Mouse (Mus musculus): ENCODE measurements around the gene Nsdhl. TPM values are rescaled to one million over a fixed set of nuclear protein-coding genes. Genes with fewer than 3 reads are reported as not detected.

Nsdhl gene
- total RNA-seq, 2 experiments from 2014 or later = 4.3 to 4.6 TPM

GRCm38 (mm10) chrX:72961511-72961910, 43.2 kb downstream of the Nsdhl start:
- TF ChIP-seq CTCF (IDR thresholded peaks at IDR 0.05) = no peak
- H3K4me3 ChIP-seq = no peak overlapping the region
- intact Hi-C loops (cut with DNase I) = no loop called here
- no peak for DNase-seq
- H3K27ac ChIP-seq = no peak overlapping the region

GRCm38 (mm10) chrX:72962743-72963142, 44.4 kb downstream of the Nsdhl start:
- intact Hi-C loops (cut with DNase I) = no loop called here
- TF ChIP-seq CTCF (IDR thresholded peaks at IDR 0.05) = no peak
- H3K27ac ChIP-seq = no peak overlapping the region
- no peak for DNase-seq
- H3K4me3 ChIP-seq = no peak overlapping the region

GRCm38 (mm10) chrX:72982831-72983230, 64.5 kb downstream of the Nsdhl start:
- intact Hi-C loops (cut with DNase I) = no loop called here
- Histone ChIP-seq H3K27ac (peak overlapping the region; percentile 28), H3K4me3 (no peak overlapping the region)
- DNase-seq = no peak
- TF ChIP-seq CTCF (IDR thresholded peaks at IDR 0.05) = no peak

GRCm38 (mm10) chrX:72985607-72986006, 67.2 kb downstream of the Nsdhl start:
- no peak overlapping the region for H3K27ac ChIP-seq
- no peak for TF ChIP-seq CTCF (IDR thresholded peaks at IDR 0.05)
- DNase-seq = no peak
- intact Hi-C loops (cut with DNase I) = no loop called here
- no peak overlapping the region for H3K4me3 ChIP-seq

- Histone ChIP-seq H3K27ac (peak within 1 kb of the TSS; percentile 72), H3K4me3 (peak within 1 kb of the TSS; percentile 71)
- intact Hi-C loops (cut with DNase I) = no loop called here
- no peak for TF ChIP-seq CTCF (IDR thresholded peaks at IDR 0.05)
- peak; percentile 71 for DNase-seq
These were observed 68.6 kb downstream of the Nsdhl start, which contains the start of gene Zfp185 for GRCm38 (mm10) chrX:72986841-72987519. TSS of gene Zfp185 (plus strand) at chrX:72987339.

- H3K27ac ChIP-seq = peak overlapping the region; percentile 72
- intact Hi-C loops (cut with DNase I) = no loop called here
- H3K4me3 ChIP-seq = peak overlapping the region; percentile 71
- no peak for DNase-seq
- TF ChIP-seq CTCF (IDR thresholded peaks at IDR 0.05) = no peak
These were observed 69.2 kb downstream of the Nsdhl start for GRCm38 (mm10) chrX:72987520-72987905.

GRCm38 (mm10) chrX:72988431-72988830, 70.1 kb downstream of the Nsdhl start:
- intact Hi-C loops (cut with DNase I) = no loop called here
- no peak overlapping the region for H3K27ac ChIP-seq
- no peak for DNase-seq
- H3K4me3 ChIP-seq = peak overlapping the region; percentile 71
- no peak for TF ChIP-seq CTCF (IDR thresholded peaks at IDR 0.05)

GRCm38 (mm10) chrX:72990581-72990980, 72.2 kb downstream of the Nsdhl start:
- H3K27ac ChIP-seq = no peak overlapping the region
- intact Hi-C loops (cut with DNase I) = no loop called here
- no peak for TF ChIP-seq CTCF (IDR thresholded peaks at IDR 0.05)
- H3K4me3 ChIP-seq = no peak overlapping the region
- no peak for DNase-seq

- TF ChIP-seq CTCF (IDR thresholded peaks at IDR 0.05) = peak; percentile 61
- no peak overlapping the region for H3K4me3 ChIP-seq
- no peak overlapping the region for H3K27ac ChIP-seq
- no peak for DNase-seq
- intact Hi-C loops (cut with DNase I) = no loop called here
These were observed 74.0 kb downstream of the Nsdhl start for GRCm38 (mm10) chrX:72992291-72992919.

GRCm38 (mm10) chrX:72995542-72995941, 77.2 kb downstream of the Nsdhl start:
- H3K4me3 ChIP-seq = no peak overlapping the region
- DNase-seq = no peak
- no peak overlapping the region for H3K27ac ChIP-seq
- no peak for TF ChIP-seq CTCF (IDR thresholded peaks at IDR 0.05)
- intact Hi-C loops (cut with DNase I) = no loop called here

- no peak for TF ChIP-seq CTCF (IDR thresholded peaks at IDR 0.05)
- no peak for DNase-seq
- intact Hi-C loops (cut with DNase I) = no loop called here
- no peak overlapping the region for H3K27ac ChIP-seq
- no peak overlapping the region for H3K4me3 ChIP-seq
These were observed 84.8 kb downstream of the Nsdhl start for GRCm38 (mm10) chrX:73003110-73003509.

- DNase-seq = no peak
- H3K27ac ChIP-seq = no peak overlapping the region
- H3K4me3 ChIP-seq = no peak overlapping the region
- intact Hi-C loops (cut with DNase I) = no loop called here
- no peak for TF ChIP-seq CTCF (IDR thresholded peaks at IDR 0.05)
These were observed 87.3 kb downstream of the Nsdhl start for GRCm38 (mm10) chrX:73005678-73006077.

- Histone ChIP-seq H3K27ac (peak overlapping the region; percentile 91), H3K4me3 (peak overlapping the region; percentile 68)
- DNase-seq = peak; percentile 93
- intact Hi-C loops (cut with DNase I) = no loop called here
- TF ChIP-seq CTCF (IDR thresholded peaks at IDR 0.05) = peak; percentile 89
These were observed 89.5 kb downstream of the Nsdhl start for GRCm38 (mm10) chrX:73007597-73008479.

Small RNA genes within 50 kb of the gene (microRNA-seq; reads per million reads assigned to microRNA genes)
- not detected for gene Mir2137

Other genes starting within 250 kb of the Nsdhl start
- gene Gabrq, start 93.4 kb upstream of the Nsdhl start, total RNA-seq (2021) = not detected
- 10 to 100 TPM; 24.4 to 28.6 TPM for gene Cetn2, start 146 bp upstream of the Nsdhl start, total RNA-seq (2021)
- gene Zfp185, start 68.8 kb downstream of the Nsdhl start, total RNA-seq (2021) = 1 to 10 TPM in 1 of 2 experiments, under 1 TPM in 1; 0.82 to 2.5 TPM
- gene Pnma5, start 118.5 kb downstream of the Nsdhl start, total RNA-seq (2021) = under 1 TPM in 1 of 2 experiments, not detected in 1; 0.14 TPM
- not detected for gene Pnma3, start 146.2 kb downstream of the Nsdhl start, total RNA-seq (2021)
- not detected for gene Xlr4a, start 163.9 kb downstream of the Nsdhl start, total RNA-seq (2021)
- under 1 TPM in 1 of 2 experiments, not detected in 1; 0.11 TPM for gene Xlr3a, start 178.5 kb downstream of the Nsdhl start, total RNA-seq (2021)
- gene Gm14685, start 198.5 kb downstream of the Nsdhl start, total RNA-seq (2021) = not detected
- gene Xlr5b, start 230.2 kb downstream of the Nsdhl start, total RNA-seq (2021) = not detected
- not detected for gene DXBay18, start 230.9 kb downstream of the Nsdhl start, total RNA-seq (2021)